Mouse (Mus musculus): ENCODE results near the gene Aph1a. TPM values are rescaled to one million over a fixed set of nuclear protein-coding genes. Genes with fewer than 3 reads are reported as not detected.

Aph1a gene
- polyA plus RNA-seq (2015; fragmentation: Nextera tagmentation; extraction: Ambion mirVana), result 35.9 and 36.7 TPM in 2 replicates

DNA sequence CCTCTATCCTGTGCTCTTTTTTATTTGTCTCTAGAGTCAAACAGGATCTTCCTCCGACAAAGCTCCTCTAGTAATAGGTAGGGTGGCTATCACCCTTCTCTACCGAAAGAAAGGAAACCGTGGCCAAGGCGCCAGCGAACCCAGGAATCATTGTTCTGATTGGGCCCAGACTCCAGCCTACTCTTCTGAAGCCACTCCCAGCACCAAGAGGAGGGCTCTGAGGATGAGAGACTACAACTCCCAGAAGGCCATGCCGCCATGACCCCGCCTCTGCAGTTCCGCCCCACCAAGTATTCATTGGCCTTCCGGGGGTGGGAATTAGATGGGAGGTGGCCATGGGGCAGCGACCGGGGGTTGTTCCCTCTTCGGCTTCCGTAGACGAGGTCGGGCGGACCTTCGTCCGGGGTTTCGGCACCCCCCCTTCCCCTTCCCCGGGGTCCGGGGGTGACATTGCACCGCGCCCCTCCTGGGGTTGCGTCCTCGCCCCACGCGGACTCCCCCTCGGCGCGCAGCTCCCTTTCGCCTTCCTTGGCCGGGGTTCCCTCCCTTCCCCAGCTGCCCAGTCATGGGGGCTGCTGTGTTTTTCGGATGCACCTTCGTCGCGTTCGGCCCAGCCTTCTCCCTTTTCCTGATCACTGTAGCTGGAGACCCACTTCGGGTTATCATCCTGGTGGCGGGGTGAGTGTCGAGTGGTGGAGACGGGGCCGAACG is at the start of gene Aph1a:
Aph1a (plus strand) TSS at position 364 of the 711 bp plus-strand sequence.

DNA sequence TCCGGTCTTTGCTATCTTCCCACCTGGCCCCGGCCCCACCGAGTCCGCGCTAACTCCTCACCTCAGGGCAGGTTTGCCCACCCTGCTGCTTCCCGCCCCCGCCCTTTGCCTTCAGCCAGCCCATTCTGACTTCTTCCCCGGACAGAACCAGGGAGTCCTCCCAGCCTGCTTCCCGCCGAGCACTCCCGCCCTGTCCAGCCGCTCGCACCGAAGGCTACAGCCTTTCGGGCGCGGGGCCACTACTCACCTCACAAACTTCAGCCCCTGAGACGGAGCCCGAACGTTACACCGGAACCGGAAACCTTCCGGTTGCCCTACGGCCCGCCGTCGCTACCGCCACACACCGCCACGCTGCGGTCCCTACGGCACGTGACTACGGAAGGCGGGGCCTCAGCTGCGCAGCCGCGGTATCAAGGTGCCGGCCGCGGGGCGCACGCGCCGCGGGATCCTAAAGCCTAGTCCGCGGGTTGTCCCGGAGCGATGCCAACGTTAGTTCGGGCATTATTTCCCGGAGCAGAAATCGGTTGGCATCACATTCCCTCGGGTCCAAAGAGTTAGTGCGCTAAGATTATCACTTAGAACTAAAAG is 38.2 kb upstream of the Aph1a start, which contains the start of gene Prpf3:
Prpf3 (minus strand) TSS at position 384 of the 588 bp plus-strand sequence.

DNA sequence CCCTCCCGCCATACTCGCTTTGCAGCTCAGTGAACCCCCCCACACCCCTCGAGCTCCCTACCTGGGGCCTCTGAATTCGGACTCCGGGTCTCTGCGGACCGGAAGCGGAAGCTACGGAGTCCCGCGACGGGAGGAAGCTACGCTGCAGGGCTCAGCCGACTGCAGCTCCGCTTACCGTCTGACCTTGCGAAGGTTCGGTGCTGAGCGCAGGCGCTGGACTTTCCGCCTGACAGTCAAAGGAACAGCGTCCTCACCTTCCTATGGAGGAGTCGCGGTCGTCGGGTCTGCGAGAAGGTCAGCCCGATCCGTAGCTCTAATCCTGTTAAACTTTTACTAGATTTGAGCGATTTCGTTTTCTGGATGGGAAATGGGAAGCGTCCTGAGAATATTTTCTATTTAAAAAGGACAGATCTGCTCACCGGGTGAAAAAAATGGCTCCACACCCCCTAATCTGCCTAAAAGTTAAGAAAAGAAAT is 22.3 kb upstream of the Aph1a start, which contains the start of gene Mrps21:
Mrps21 (minus strand) TSS at position 128 of the 476 bp plus-strand sequence.

DNA sequence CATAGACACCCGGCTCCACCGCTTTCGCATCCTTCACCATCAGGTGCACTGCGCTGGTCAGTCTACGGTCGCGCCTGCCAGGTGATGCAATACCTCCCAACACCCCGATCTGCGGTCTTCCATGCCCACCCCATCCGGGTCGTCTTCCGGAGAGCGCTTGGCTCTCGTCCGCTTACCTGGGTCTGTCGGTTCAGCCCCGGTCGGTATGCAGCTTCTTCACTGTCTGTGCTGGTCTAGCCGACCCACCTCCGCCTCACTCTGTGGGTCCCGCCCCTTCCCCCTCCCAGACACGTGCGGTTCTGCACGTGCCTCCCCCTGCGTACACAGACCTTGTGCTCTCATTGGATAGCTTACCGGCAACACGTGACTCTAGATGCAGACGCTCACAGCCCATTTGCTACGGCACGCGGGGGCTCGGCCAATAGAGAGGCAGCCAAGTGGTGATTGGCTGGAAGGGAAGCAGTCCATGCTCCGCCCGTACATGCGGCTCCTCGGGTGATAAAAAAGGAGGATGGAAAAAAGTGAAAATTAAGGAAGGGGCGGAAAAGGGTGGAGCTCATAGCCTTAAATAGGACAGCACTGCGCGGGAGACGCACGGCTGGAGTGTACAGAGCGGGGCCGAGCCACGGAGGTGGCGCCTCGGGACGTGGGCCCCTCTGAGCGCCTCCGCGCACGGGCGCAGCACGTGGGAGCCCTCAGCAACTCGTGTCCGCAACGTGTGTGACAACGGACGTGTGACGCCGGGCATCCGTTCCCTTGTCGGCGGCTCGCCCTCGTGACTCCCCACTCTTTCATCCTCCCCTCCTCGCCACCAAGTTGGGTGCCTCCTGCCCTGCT is 11.6 kb upstream of the Aph1a start, which contains the start of gene Ciart:
Ciart (minus strand) TSS at position 273 of the 837 bp plus-strand sequence.

DNA sequence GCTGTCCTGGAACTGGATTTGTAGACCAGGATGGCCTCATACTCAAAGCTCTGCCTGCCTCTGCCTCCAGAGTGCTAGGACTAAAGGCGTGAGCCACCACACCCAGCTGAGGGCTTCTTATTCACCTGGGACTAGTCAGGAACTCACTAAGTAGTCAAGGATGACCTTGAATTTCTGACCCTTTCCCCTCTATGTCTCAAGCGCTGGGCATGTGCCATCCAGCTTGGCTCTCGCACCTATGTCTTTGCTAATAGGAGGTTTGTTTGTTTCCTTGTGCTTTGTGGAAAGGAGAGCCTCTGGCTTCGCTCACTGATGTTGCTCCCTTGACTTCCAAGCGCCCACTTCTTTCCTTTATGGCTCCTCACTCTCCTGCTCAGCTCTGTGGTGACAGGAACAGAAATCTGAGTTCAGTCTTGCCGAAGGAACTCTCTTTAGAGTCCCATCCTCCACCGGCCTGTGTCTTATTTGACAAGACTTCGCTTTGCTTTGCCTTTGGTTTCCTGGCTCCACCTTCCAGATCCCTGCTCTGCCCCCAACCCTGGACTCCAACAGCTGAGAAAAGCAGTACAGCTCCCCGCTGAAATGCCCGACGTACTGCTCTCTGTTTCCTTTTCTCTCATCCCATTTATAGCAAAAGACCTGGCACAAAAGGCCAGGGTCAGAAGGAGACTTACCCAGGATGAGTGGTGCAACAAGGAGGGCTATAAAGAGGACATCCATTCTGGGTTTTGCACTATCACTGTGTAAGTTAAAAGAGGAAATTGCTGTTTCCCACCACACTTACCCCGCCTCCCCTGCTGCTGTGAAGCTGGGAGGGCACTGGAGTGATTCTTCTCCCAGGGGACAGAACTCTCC is 2.3 kb upstream of the Aph1a start, which contains the start of gene BC028528:
BC028528 (minus strand) TSS at position 795 of the 855 bp plus-strand sequence.

DNA sequence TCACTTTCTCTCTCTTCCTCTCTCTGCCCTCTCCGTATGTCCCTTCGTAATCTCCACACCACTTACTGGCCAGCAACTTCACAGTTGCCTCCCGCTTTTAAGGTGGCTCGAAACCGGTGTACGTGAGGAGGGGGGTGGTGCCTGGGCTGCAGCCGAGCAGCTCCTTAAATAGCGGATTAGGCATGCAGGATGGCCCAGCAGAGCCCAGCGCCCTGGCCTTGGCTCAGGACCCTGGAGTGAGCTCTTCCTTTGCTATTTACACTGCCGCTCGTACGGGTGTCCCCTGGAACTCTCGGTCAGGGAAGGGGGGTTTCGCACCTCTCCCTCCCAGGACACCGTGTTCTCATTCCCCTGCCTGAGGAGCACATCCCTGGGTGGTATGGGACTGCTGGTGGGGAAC is 10.8 kb downstream of the Aph1a start, which contains the start of gene Car14:
Car14 (minus strand) TSS at position 124 of the 400 bp plus-strand sequence.

DNA sequence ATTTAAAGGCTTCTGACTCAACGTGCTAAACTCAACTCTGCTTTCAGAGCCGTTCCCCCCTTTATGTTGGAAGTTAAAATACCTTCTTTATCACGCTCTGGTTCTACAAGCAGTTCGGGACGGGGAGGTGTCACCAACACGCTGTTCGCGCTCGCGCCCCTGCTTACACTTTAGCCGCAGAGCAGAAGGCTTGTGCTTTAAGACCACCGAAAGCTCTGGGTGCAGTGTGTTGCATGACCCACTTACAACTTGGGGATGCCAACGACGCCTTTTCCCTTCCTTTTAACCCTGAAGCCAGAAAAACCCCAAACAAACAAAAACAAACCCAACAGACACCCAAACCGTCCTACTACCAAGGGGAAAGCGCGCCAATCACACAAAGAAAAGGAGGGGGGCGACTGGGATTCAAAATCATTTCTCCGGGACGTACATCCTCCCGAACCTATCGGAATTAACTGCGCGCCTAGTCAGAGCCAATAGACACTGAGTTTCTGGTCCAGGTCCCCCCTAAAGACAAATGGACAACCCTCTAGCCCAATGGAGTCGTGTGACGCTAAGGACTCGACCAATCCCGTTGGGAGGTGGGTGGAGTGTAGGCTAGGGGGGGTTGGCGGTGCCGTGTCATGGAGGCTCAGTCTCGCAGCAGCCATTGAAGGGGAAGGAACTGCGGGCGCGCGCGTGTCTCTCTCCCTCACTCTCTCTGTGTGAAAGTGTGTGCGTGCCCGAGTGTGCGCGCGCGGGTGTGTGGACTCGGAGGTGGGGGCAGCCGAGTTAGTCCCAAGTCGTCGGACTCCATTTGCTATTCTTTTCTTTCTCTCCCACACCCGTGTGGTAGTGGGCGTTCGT is 35.1 kb downstream of the Aph1a start, which contains the start of gene Anp32e:
Anp32e (plus strand) TSS at position 589 of the 846 bp plus-strand sequence.

Other genes starting within 250 kb of the Aph1a start
- 77.6 and 86.5 TPM in 2 replicates for gene Mcl1, start 235.2 kb upstream of the Aph1a start, polyA plus RNA-seq (2015; fragmentation: Nextera tagmentation; extraction: Ambion mirVana)
- 43.0 and 48.2 TPM in 2 replicates for gene Adamtsl4, start 206.1 kb upstream of the Aph1a start, polyA plus RNA-seq (2015; fragmentation: Nextera tagmentation; extraction: Ambion mirVana)
- gene Ecm1, start 154.4 kb upstream of the Aph1a start, polyA plus RNA-seq (2015; fragmentation: Nextera tagmentation; extraction: Ambion mirVana), result 328 and 381 TPM in 2 replicates
- gene Tars2, start 133.8 kb upstream of the Aph1a start, polyA plus RNA-seq (2015; fragmentation: Nextera tagmentation; extraction: Ambion mirVana), result 24.8 and 26.5 TPM in 2 replicates
- gene Rprd2, start 75.1 kb upstream of the Aph1a start, polyA plus RNA-seq (2015; fragmentation: Nextera tagmentation; extraction: Ambion mirVana), result 12.9 and 15.0 TPM in 2 replicates
- gene Prpf3, start 38.1 kb upstream of the Aph1a start, polyA plus RNA-seq (2015; fragmentation: Nextera tagmentation; extraction: Ambion mirVana), result 15.3 and 16.2 TPM in 2 replicates
- 288 and 312 TPM in 2 replicates for gene Mrps21, start 22.4 kb upstream of the Aph1a start, polyA plus RNA-seq (2015; fragmentation: Nextera tagmentation; extraction: Ambion mirVana)
- gene Ciart, start 11.7 kb upstream of the Aph1a start, polyA plus RNA-seq (2015; fragmentation: Nextera tagmentation; extraction: Ambion mirVana), result 3.9 and 4.4 TPM in 2 replicates
- 20.5 and 32.2 TPM in 2 replicates for gene BC028528, start 2.0 kb upstream of the Aph1a start, polyA plus RNA-seq (2015; fragmentation: Nextera tagmentation; extraction: Ambion mirVana)
- gene Car14, start 10.7 kb downstream of the Aph1a start, polyA plus RNA-seq (2015; fragmentation: Nextera tagmentation; extraction: Ambion mirVana), result 13.1 and 14.6 TPM in 2 replicates
- gene Anp32e, start 35.3 kb downstream of the Aph1a start, polyA plus RNA-seq (2015; fragmentation: Nextera tagmentation; extraction: Ambion mirVana), result 71.5 and 95.6 TPM in 2 replicates
- 100 and 115 TPM in 2 replicates for gene Plekho1, start 102.0 kb downstream of the Aph1a start, polyA plus RNA-seq (2015; fragmentation: Nextera tagmentation; extraction: Ambion mirVana)
- gene Vps45, start 164.5 kb downstream of the Aph1a start, polyA plus RNA-seq (2015; fragmentation: Nextera tagmentation; extraction: Ambion mirVana), result 24.9 and 26.9 TPM in 2 replicates
- gene Otud7b, start 210.6 kb downstream of the Aph1a start, polyA plus RNA-seq (2015; fragmentation: Nextera tagmentation; extraction: Ambion mirVana), result 18.0 and 20.8 TPM in 2 replicates

Measured in urinary bladder, postnatal 0 days (tissue).